Mouse (Mus musculus): ENCODE measurements around the gene Ikzf1.

The Ikzf1 gene

GRCm38 (mm10) chr11:11719748-11720147 lies 34.9 kb downstream of the Ikzf1 start:
- no peak for DNase-seq (ENCODE audit: low spot score in 2 of 2)

GRCm38 (mm10) chr11:11725252-11725875 lies 40.6 kb downstream of the Ikzf1 start:
- DNase-seq (ENCODE audit: low spot score in 2 of 2): no peak

GRCm38 (mm10) chr11:11725876-11726525 lies 41.2 kb downstream of the Ikzf1 start:
- DNase-seq (ENCODE audit: low spot score in 2 of 2): no peak

GRCm38 (mm10) chr11:11726807-11727276 lies 42.0 kb downstream of the Ikzf1 start:
- no peak for DNase-seq (ENCODE audit: low spot score in 2 of 2)

GRCm38 (mm10) chr11:11727936-11728556 lies 43.2 kb downstream of the Ikzf1 start:
- no peak for DNase-seq (ENCODE audit: low spot score in 2 of 2)

- DNase-seq (ENCODE audit: low spot score in 2 of 2): no peak
Measured at GRCm38 (mm10) chr11:11729216-11729615, 44.4 kb downstream of the Ikzf1 start.

GRCm38 (mm10) chr11:11730062-11730461 lies 45.3 kb downstream of the Ikzf1 start:
- DNase-seq (ENCODE audit: low spot score in 2 of 2): no peak

GRCm38 (mm10) chr11:11731727-11732126 lies 46.9 kb downstream of the Ikzf1 start:
- DNase-seq (ENCODE audit: low spot score in 2 of 2): no peak

GRCm38 (mm10) chr11:11732972-11733770 lies 48.4 kb downstream of the Ikzf1 start:
- DNase-seq (ENCODE audit: low spot score in 2 of 2): no peak

- DNase-seq (ENCODE audit: low spot score in 2 of 2): no peak
Measured at GRCm38 (mm10) chr11:11735155-11735554, 50.4 kb downstream of the Ikzf1 start.

- DNase-seq (ENCODE audit: low spot score in 2 of 2): no peak
Measured at GRCm38 (mm10) chr11:11736948-11737347, 52.1 kb downstream of the Ikzf1 start.

GRCm38 (mm10) chr11:11737562-11737961 lies 52.8 kb downstream of the Ikzf1 start:
- no peak for DNase-seq (ENCODE audit: low spot score in 2 of 2)

GRCm38 (mm10) chr11:11739054-11739453 lies 54.3 kb downstream of the Ikzf1 start:
- no peak for DNase-seq (ENCODE audit: low spot score in 2 of 2)

- no peak for DNase-seq (ENCODE audit: low spot score in 2 of 2)
Measured at GRCm38 (mm10) chr11:11740603-11741002, 55.8 kb downstream of the Ikzf1 start.

- DNase-seq (ENCODE audit: low spot score in 2 of 2): no peak
Measured at GRCm38 (mm10) chr11:11741574-11741973, 56.8 kb downstream of the Ikzf1 start.

- peak in 1 of 2 experiments; percentile 28 for DNase-seq (ENCODE audit: low spot score in 2 of 2)
Measured at GRCm38 (mm10) chr11:11742626-11743025, 57.8 kb downstream of the Ikzf1 start.

- DNase-seq (ENCODE audit: low spot score in 2 of 2): no peak
Measured at GRCm38 (mm10) chr11:11744222-11744621, 59.4 kb downstream of the Ikzf1 start.

- no peak for DNase-seq (ENCODE audit: low spot score in 2 of 2)
Measured at GRCm38 (mm10) chr11:11751091-11751490, 66.3 kb downstream of the Ikzf1 start.

GRCm38 (mm10) chr11:11752859-11753258 lies 68.1 kb downstream of the Ikzf1 start:
- DNase-seq (ENCODE audit: low spot score in 2 of 2): no peak

- DNase-seq (ENCODE audit: low spot score in 2 of 2): no peak
Measured at GRCm38 (mm10) chr11:11758121-11758520, 73.3 kb downstream of the Ikzf1 start.

- no peak for DNase-seq (ENCODE audit: low spot score in 2 of 2)
Measured at GRCm38 (mm10) chr11:11758883-11759282, 74.1 kb downstream of the Ikzf1 start.

- no peak for DNase-seq (ENCODE audit: low spot score in 2 of 2)
Measured at GRCm38 (mm10) chr11:11763211-11763666, 78.4 kb downstream of the Ikzf1 start.

Data from right cerebral cortex, postnatal 10 days (tissue).